Comparison of ENCODE assay signal across 7 mouse cellular contexts in the genomic region with DNA sequence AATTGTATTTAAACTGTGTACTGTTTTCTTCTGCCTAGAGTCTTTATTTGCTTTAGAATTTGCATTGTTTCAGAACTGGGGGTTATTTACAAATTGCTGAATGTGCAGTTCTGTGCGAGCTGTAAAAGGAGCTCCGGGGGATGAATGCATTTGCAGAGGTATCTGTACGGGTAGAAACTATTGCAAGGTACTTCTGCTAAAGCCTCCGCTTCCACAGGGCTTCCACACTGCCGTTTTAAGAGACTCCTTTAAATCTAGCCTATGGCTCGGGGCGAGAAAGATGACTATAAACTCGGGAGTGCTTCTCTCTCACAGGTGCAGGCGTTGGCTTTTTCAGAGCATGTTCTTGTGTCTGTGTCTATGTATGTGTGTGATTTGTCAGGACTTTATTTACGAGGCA. TPM values are rescaled to one million over a fixed set of nuclear protein-coding genes. Genes with fewer than 3 reads are reported as not detected.
DNase-seq lines count a peak whose midpoint lies in the region; ATAC-seq and TF ChIP-seq lines count a peak whose summit lies in the region.

No protein-coding gene starts in this region.

- no peak for ATAC-seq in hindbrain, embryonic 11.5 days (ENCODE audit: low FRiP score)

- in situ Hi-C loops in CH12.LX (cut with MboI; ENCODE audit: low pct_ligation_motif_present, low pct_unique_long_range_greater_than_20kb, low sequenced_read_pairs): loop anchor here (10.0 kb wide), 1 partner anchor 465 kb away; no protein-coding TSS in a partner anchor

- no peak for TF ChIP-seq POLR2A in CH12.LX (IDR thresholded peaks at IDR 0.05; ENCODE audit: low read depth, low read length)
- TF ChIP-seq POLR2A in bone marrow macrophage, adult 2 months (IDR thresholded peaks at IDR 0.05; ENCODE audit: borderline replicate concordance, low read depth, low read length): no peak

- no peak for TF ChIP-seq EP300 in CH12.LX (IDR thresholded peaks at IDR 0.05; ENCODE audit: low read length)

- H3K27ac ChIP-seq in CH12.LX (ENCODE audit: insufficient read depth, low read depth) (no peak overlapping the region), macrophage (peak overlapping the region; percentile 94)
- H3K27ac ChIP-seq in bone marrow macrophage, adult 2 months (ENCODE audit: insufficient read depth, low read depth, low read length): peak overlapping the region; percentile 97
- H3K27ac ChIP-seq in hindbrain, embryonic 11.5 days (ENCODE audit: low read depth, low read length): no peak overlapping the region

- dilution Hi-C loops in CH12.LX (cut with MboI; ENCODE audit: extremely low pct_ligation_motif_present, extremely low pct_unique_long_range_greater_than_20kb, low sequenced_read_pairs): no loop called here

- peaks cover 5% of the 10 kb centered on the region for H3K27me3 ChIP-seq in CH12.LX (replicated peaks)
- no peaks in the 10 kb centered on the region for H3K27me3 ChIP-seq in hindbrain, embryonic 11.5 days (ENCODE audit: control insufficient read depth, insufficient read depth, low read length)

- WGBS in hindbrain, embryonic 11.5 days: 25% methylated on average over 10 of the region's 10 CpGs
- WGBS in macrophage (ENCODE audit: missing documents): 4% methylated on average over 10 of the region's 10 CpGs

- no peak for DNase-seq in CH12.LX (ENCODE audit: extremely low read depth)
- peak; percentile 21 for DNase-seq in hindbrain, embryonic 11.5 days (ENCODE audit: low spot score)
- DNase-seq in right cerebral cortex, postnatal 10 days (ENCODE audit: low spot score in 2 of 2): no peak
- DNase-seq in adrenal gland, postnatal 4 days (ENCODE audit: low spot score in 2 of 2): no peak
- DNase-seq in cerebellum, adult 18-20 months: no peak

- H3K9ac ChIP-seq in CH12.LX (ENCODE audit: insufficient read depth, low read depth): no peak overlapping the region
- no peak overlapping the region for H3K9ac ChIP-seq in hindbrain, embryonic 11.5 days (ENCODE audit: low read depth, low read length)

- H3K4me2 ChIP-seq in CH12.LX (ENCODE audit: insufficient read depth, low read depth, poor library complexity, severe bottlenecking): no peak overlapping the region; the same call in 1 of the 2 replicates
- H3K4me2 ChIP-seq in hindbrain, embryonic 11.5 days (replicated peaks; ENCODE audit: low read depth, low read length): peak overlapping the region; percentile 75

- H3K36me3 ChIP-seq in CH12.LX (replicated peaks in 1 of 2; ENCODE audit: control insufficient read depth in 1 of 2, insufficient read depth in 1 of 2, low read length in 1 of 2) (no peaks in the 10 kb centered on the region), macrophage (ENCODE audit: inconsistent target) (peaks cover 9% of the 10 kb centered on the region; the same call in 1 of the 2 replicates)
- no peaks in the 10 kb centered on the region for H3K36me3 ChIP-seq in hindbrain, embryonic 11.5 days (ENCODE audit: control insufficient read depth, insufficient read depth, low read length)

- H3K79me2 ChIP-seq in CH12.LX (replicated peaks; ENCODE audit: control insufficient read depth, extremely low read depth, insufficient read depth, poor library complexity, severe bottlenecking) (no peaks in the 10 kb centered on the region), macrophage (ENCODE audit: inconsistent target) (peaks cover 48% of the 10 kb centered on the region)

- TF ChIP-seq CTCF in CH12.LX (conservative IDR thresholded peaks at IDR 0.05 in 1 of 2, IDR thresholded peaks at IDR 0.05 in 1 of 2; ENCODE audit: low read depth in 2 of 2, low read length in 2 of 2): no peak
- TF ChIP-seq CTCF in bone marrow macrophage, adult 2 months (IDR thresholded peaks at IDR 0.05; ENCODE audit: low read depth, low read length): no peak

- H3K4me3 ChIP-seq in CH12.LX (replicated peaks in 1 of 3; ENCODE audit: low read depth in 2 of 3, low read length in 2 of 3, poor library complexity in 1 of 3): no peak overlapping the region
- peak overlapping the region; percentile 99 for H3K4me3 ChIP-seq in bone marrow macrophage, adult 2 months (ENCODE audit: insufficient read depth, low read length)
- H3K4me3 ChIP-seq in hindbrain, embryonic 11.5 days (ENCODE audit: low read depth, low read length): peak overlapping the region; percentile 37
- peak overlapping the region; percentile 74 for H3K4me3 ChIP-seq in macrophage (ENCODE audit: inconsistent target)

- H3K9me3 ChIP-seq in CH12.LX (replicated peaks; ENCODE audit: low read length): no peaks in the 10 kb centered on the region
- H3K9me3 ChIP-seq in hindbrain, embryonic 11.5 days (ENCODE audit: control insufficient read depth, low read length): no peaks in the 10 kb centered on the region

- H3K4me1 ChIP-seq in CH12.LX (ENCODE audit: control insufficient read depth in 1 of 2, insufficient read depth in 2 of 2): peaks cover 18 to 37% of the 10 kb centered on the region in 2 experiments
- H3K4me1 ChIP-seq in bone marrow macrophage, adult 2 months (ENCODE audit: control insufficient read depth, insufficient read depth, low read length): peaks cover 49% of the 10 kb centered on the region
- peaks cover 2% of the 10 kb centered on the region; the same call in 1 of the 2 replicates for H3K4me1 ChIP-seq in hindbrain, embryonic 11.5 days (replicated peaks; ENCODE audit: control insufficient read depth, insufficient read depth, low read length)

- TF ChIP-seq RAD21 in CH12.LX (IDR thresholded peaks at IDR 0.05; ENCODE audit: low read depth, low read length): no peak

TF ChIP-seq in CH12.LX, 34 proteins besides CTCF, POLR2A, EP300 and RAD21:
- TF ChIP-seq MAFK (IDR thresholded peaks at IDR 0.05; ENCODE audit: insufficient replicate concordance, low read length) (peak; percentile 92), MXI1 (IDR thresholded peaks at IDR 0.05; ENCODE audit: low read depth, low read length) (no peak), MAX (IDR thresholded peaks at IDR 0.05; ENCODE audit: low read length) (no peak), GABPA (IDR thresholded peaks at IDR 0.05; ENCODE audit: insufficient replicate concordance, low read depth, low read length) (no peak), ZKSCAN1 (IDR thresholded peaks at IDR 0.05; ENCODE audit: borderline replicate concordance, low read depth, low read length) (no peak)
TF ChIP-seq in CH12.LX: peak in this region for 1.

RNA-seq across cellular contexts. Expression of a gene that starts 1.4 kb away (rescaled TPM):
- total RNA-seq in CH12.LX (2012; rRNA removed) (not detected in 2 replicates), CH12.LX (2014; rRNA removed) (not detected in 2 replicates)
- polyA plus RNA-seq in CH12.LX (2012; ENCODE audit: insufficient read length, low read depth) (0.23 TPM in 1 of 2 replicates, not detected in the other), macrophage (2018) (258 to 1,006 TPM (median 561 TPM) in 3 replicates)
- polyA plus RNA-seq in bone marrow macrophage, adult 2 months (2012; ENCODE audit: insufficient read depth, insufficient read length, missing spikeins): 1,038 and 1,121 TPM in 2 replicates
- polyA plus RNA-seq in hindbrain, embryonic 11.5 days (2014; fragmentation: Nextera tagmentation; extraction: Ambion mirVana): 32.7 and 33.8 TPM in 2 replicates
- 100 to 1,000 TPM in 21 of 26 experiments, 10 to 100 TPM in 5; 17.7 to 593 (median 129) TPM for total RNA-seq in macrophage (2018; cell fraction: chromatin; rRNA removed)
- total RNA-seq in macrophage (2018; cell fraction: cytosol; rRNA removed): 100 to 1,000 TPM; 146 to 629 (median 349) TPM
- 100 to 1,000 TPM in 22 of 26 experiments, 10 to 100 TPM in 4; 82.9 to 492 (median 175) TPM for total RNA-seq in macrophage (2018; cell fraction: nucleus; rRNA removed)
- 10 to 100 TPM; 46.1 to 62.4 TPM for total RNA-seq in adrenal gland, postnatal 4 days (2021)

Comparison
In these comparisons a context has a peak if more than half of its experiments do, and no peak if none do; other contexts are left out.
1. H3K27ac ChIP-seq: peak in bone marrow macrophage, adult 2 months (single experiment) and macrophage (single experiment); none in CH12.LX (single experiment) and hindbrain, embryonic 11.5 days (single experiment).
2. H3K4me3 ChIP-seq: peak in bone marrow macrophage, adult 2 months (single experiment), hindbrain, embryonic 11.5 days (single experiment) and macrophage (single experiment); none in CH12.LX (0 of 3).